Mouse (Mus musculus) ES-E14 (cell line): Measurements from ENCODE around the gene Acod1.

Source experiments
- MAFK ChIP-seq: IDR thresholded peaks from 2 replicates; pipeline ENCODE4 v1.6.1; 2014; ENCODE audit warnings: mild to moderate bottlenecking, low read depth, low read length, inconsistent platforms; ENCODE audit not compliant: insufficient read depth
- ZC3H11A ChIP-seq: IDR thresholded peaks from 2 replicates; pipeline ENCODE4 v1.6.1; 2012; ENCODE audit warnings: low read depth, mild to moderate bottlenecking, inconsistent platforms, low read length, borderline replicate concordance
- ZNF384 ChIP-seq: IDR thresholded peaks from 2 replicates; pipeline ENCODE4 v1.6.1; 2012; ENCODE audit warnings: low read depth, low read length, inconsistent platforms

DNA sequence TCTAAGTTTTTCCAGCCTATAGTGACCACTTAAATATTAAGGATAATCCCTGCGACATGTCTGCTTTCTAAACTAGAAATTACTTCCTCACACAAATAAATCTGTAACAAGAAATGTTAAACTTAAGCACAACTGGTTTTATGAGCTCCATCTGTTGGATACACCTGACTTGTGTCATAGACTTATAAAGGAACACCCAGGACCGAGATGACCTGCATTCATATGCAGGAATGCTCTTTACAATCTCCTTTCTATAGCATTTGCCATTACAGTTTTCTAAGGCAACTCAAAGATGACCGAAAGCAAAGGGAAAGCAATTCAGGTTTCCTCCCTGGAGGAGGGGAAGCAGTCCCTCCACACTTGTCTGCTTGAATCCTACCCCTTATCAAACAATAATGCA is 46.5 kb downstream of the Acod1 start:
- TF ChIP-seq MAFK (no peak), ZNF384 (no peak), ZC3H11A (no peak)
